Mouse (Mus musculus) forebrain, embryonic 14.5 days (tissue): Measurements from ENCODE around the gene Plcb3. TPM values are rescaled to one million over a fixed set of nuclear protein-coding genes. Genes with fewer than 3 reads are reported as not detected.
A peak's percentile ranks its signal among the peaks of the same experiment; 100 is the strongest.
"Not testable (repeated sequence)": the region's sequence is repeated elsewhere in the genome, so short reads cannot be mapped to it uniquely, and the experiment has no call there.

Source experiments
- ATAC-seq: fragments of 200-750 bp; cut with Nextera tagmentation; 2 replicates; pipeline ENCODE4 v1.8.0; 2017; ENCODE audit warnings: mild to moderate bottlenecking, moderate library complexity
- DNase-seq: peaks from one replicate; pipeline ENCODE4 v3.0.0-alpha.2; 2015; ENCODE audit warnings: low spot score
- H3K27ac ChIP-seq: fragments of 300-500 bp; sonication (generic); 2 replicates; pipeline ENCODE4 v1.5.1; 2014; ENCODE audit warnings: low read depth, mild to moderate bottlenecking, control low read depth, low read length, moderate library complexity
- H3K27me3 ChIP-seq: fragments of 300-500 bp; sonication (generic); replicated peaks from 2 replicates; pipeline ENCODE4 v1.6.1; 2014; ENCODE audit warnings: low read length, control low read depth, mixed read lengths; ENCODE audit not compliant: control insufficient read depth, insufficient read depth
- H3K36me3 ChIP-seq: fragments of 300-500 bp; sonication (generic); 2 replicates; pipeline ENCODE4 v1.6.1; 2014; ENCODE audit warnings: low read length, control low read depth; ENCODE audit not compliant: control insufficient read depth, insufficient read depth
- H3K4me1 ChIP-seq: fragments of 300-500 bp; sonication (generic); 2 replicates; pipeline ENCODE4 v1.6.1; 2014; ENCODE audit warnings: antibody characterized with exemption, low read length, control low read depth; ENCODE audit not compliant: control insufficient read depth, insufficient read depth
- H3K4me2 ChIP-seq: fragments of 300-500 bp; sonication (generic); 2 replicates; pipeline ENCODE4 v1.6.1; 2014; ENCODE audit warnings: mild to moderate bottlenecking, control low read depth, low read length
- H3K4me3 ChIP-seq: fragments of 300-500 bp; sonication (generic); 2 replicates; pipeline ENCODE4 v1.5.1; 2014; ENCODE audit warnings: low read depth, low read length, control low read depth
- H3K9ac ChIP-seq: fragments of 300-500 bp; sonication (generic); 2 replicates; pipeline ENCODE4 v1.6.1; 2014; ENCODE audit warnings: mild to moderate bottlenecking, low read length, control low read depth, moderate library complexity
- H3K9me3 ChIP-seq: fragments of 300-500 bp; sonication (generic); replicated peaks from 2 replicates; pipeline ENCODE4 v1.6.1; 2016; ENCODE audit warnings: low read length, control low read depth, mixed read lengths; ENCODE audit not compliant: control insufficient read depth
- WGBS: fragments of 180-500 bp; shearing (Covaris S2); extraction: QIAGEN DNeasy Blood & Tissue Kit; methylation state at CpG from one replicate; pipeline ENCODE4 v1.1.7; 2014; 5-methylcytosine and 5-hydroxymethylcytosine counted together
- polyA plus RNA-seq: library from polyadenylated mRNA; unstranded; fragments of >200 nt; fragmentation: Nextera tagmentation; extraction: Ambion mirVana; gene quantifications from 2 replicates; pipeline ENCODE4 v1.2.1, GENCODE M21; 2014

The Plcb3 gene
- polyA plus RNA-seq, 1 experiment from 2014 or later, result 6.7 TPM

DNA sequence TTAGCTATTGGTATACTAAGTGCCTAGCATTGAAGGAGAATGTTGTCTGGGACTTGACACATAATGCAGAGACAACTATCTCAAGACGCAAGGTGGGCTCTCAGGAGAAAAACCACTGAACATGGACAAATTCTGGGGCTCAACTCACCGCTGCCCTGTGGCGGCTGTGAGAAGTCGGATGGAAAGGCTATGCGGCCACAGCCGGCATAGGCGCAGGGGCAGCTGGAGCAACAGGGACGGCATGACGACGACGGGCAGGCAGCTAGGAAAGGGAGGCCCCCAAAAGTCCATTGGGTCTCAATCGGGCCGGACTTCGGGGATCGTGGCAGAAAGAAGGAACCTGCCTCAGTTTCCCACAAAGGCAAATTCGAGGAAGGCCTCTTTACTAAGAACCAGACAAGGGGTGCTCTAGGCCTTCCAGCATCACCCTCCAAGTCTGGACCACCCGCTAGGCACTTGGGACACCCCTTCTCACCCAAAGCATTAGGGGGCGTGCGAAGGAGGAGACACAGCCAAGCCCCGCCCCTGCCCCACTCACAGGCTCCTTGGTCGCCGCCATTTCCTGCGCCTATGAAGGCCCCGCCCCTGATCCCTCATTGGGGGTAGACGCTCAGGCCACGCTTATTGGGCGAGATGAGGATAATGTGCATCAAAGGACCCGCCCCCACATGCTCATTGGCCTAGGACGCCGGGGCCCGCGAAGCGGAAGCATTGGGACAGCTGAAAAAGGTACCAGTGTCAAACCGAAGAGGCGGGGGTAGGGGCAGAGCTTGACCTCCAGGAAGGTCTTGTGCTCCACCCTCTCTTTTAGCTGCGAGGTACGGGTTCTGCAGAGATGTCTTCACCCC, 16.0 kb upstream of the Plcb3 start, which contains the start of gene Dnajc4:
TSS of gene Dnajc4 (minus strand) at position 562 of the 848 bp plus-strand sequence.
- peak within 1 kb of the TSS; percentile 75 for H3K9ac ChIP-seq
- H3K27me3 ChIP-seq, result no peaks in the 10 kb centered on the region
- peaks cover 29% of the 10 kb centered on the region for H3K4me1 ChIP-seq
- WGBS, result 3% methylated on average over 37 of the region's 37 CpGs
- ATAC-seq (peak; percentile 96), DNase-seq (peak; percentile 99)
- H3K36me3 ChIP-seq, result no peaks in the 10 kb centered on the region
- peak within 1 kb of the TSS; percentile 66 for H3K4me2 ChIP-seq
- no peaks in the 10 kb centered on the region for H3K9me3 ChIP-seq
- peak within 1 kb of the TSS; percentile 16; the same call in 1 of the 2 replicates for H3K27ac ChIP-seq
- peak within 1 kb of the TSS; percentile 45 for H3K4me3 ChIP-seq

DNA sequence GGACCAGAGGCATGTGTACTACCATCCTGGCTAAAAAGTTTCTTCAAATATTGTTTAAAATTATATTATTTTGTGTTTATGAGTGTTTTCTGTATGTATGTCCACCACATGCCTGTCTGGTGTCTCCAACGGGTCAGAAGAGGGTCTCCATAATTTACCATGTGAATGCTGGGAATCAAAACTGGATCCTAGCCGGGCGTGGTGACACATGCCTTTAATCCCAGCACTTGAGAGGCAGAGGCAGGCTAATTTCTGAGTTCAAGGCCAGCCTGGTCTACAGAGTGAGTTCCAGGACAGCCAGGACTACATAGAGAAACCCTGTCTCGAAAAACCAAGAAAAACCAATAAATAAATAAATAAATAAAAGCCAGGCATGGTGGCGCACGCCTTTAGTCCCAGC, 14.9 kb upstream of the Plcb3 start:
- H3K27ac ChIP-seq, ATAC-seq, DNase-seq, H3K36me3 ChIP-seq, H3K27me3 ChIP-seq, H3K4me3 ChIP-seq, H3K9ac ChIP-seq, H3K9me3 ChIP-seq: not testable (repeated sequence)
- peaks cover 27% of the 10 kb centered on the region for H3K4me1 ChIP-seq
- H3K4me2 ChIP-seq, result peak overlapping the region; percentile 66; the same call in 1 of the 2 replicates
- WGBS, result 91% methylated on average over 6 of the region's 6 CpGs

DNA sequence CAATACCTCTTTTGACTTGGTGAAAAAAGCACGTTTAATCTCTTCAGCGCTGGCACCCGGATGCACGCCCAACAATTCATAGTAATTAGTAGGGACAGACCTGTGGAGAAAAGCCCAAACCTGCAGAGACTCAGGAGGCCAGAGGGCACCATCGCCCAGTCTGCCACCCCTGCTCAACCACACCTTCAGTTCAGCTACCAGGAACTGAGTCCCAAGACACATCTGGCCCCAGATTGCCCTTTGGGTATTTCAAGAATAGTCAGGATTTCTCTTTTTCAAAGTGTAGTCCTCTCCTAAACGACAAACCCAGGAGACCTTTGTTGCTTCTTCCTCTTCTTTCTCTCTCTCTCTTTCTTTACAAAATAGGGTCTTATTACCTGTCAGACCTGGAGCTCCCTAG, 14.4 kb upstream of the Plcb3 start:
- Histone ChIP-seq H3K4me2 (no peak overlapping the region), H3K27me3 (no peaks in the 10 kb centered on the region), H3K9ac (no peak overlapping the region), H3K4me3 (no peak overlapping the region), H3K36me3 (no peaks in the 10 kb centered on the region), H3K27ac (no peak overlapping the region), H3K4me1 (peaks cover 30% of the 10 kb centered on the region), H3K9me3 (no peaks in the 10 kb centered on the region)
- no peak for DNase-seq
- ATAC-seq, result no peak
- 85% methylated on average over 6 of the region's 6 CpGs for WGBS

DNA sequence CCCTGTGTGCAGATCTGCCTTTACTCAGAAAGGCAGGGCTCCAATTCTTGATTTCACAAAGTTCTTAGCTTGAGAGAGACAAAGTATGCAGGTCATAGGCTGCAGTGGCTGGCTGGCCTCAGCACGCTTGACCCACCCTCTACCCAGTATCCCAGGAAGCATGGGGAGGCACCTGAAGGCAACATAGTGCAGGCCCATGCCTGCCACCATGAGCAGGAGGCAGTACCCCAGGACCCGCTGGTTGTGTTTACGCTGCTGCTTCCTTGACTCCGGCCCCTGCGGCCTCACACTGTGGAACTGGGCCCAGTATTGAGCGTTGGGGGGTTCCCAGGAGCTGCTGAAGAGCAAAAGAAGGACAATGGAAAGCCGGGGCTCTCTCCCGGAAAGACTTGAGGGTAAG, 13.0 kb upstream of the Plcb3 start:
- no peaks in the 10 kb centered on the region for H3K9me3 ChIP-seq
- no peak for DNase-seq
- no peak for ATAC-seq
- H3K9ac ChIP-seq, result no peak overlapping the region
- H3K4me2 ChIP-seq, result no peak overlapping the region
- 88% methylated on average over 8 of the region's 8 CpGs for WGBS
- no peak overlapping the region for H3K4me3 ChIP-seq
- 0 out of 2 replicates have a peak, but pooled peaks cover 9% of the 10 kb centered on the region for H3K36me3 ChIP-seq
- H3K27me3 ChIP-seq, result no peaks in the 10 kb centered on the region
- peaks cover 24% of the 10 kb centered on the region for H3K4me1 ChIP-seq
- H3K27ac ChIP-seq, result no peak overlapping the region

DNA sequence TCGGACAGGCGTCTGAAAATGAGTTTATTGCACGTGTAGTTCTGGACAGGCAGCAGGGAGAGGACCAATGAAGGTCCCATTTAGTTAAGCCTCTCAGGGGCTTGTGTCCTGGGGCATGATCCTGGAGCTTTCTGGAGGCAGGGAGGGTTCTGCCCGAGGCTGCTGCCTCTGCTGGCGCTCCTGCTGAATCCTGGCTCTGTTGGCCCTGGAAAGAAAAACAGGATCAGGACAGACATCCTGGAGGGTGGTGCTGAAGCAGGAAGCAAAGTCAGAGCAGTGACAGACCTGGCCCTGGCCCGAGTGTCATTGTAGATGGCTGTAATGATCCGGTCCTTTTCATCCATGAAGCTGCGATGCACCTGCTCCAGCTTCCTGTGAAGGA, 11.6 kb upstream of the Plcb3 start:
- H3K9ac ChIP-seq, result peak overlapping the region; percentile 89
- no peaks in the 10 kb centered on the region for H3K9me3 ChIP-seq
- 0 out of 2 replicates have a peak overlapping the region, but pooled peaks have one; percentile 75 for H3K27ac ChIP-seq
- 0 out of 2 replicates have a peak, but pooled peaks cover 14% of the 10 kb centered on the region for H3K36me3 ChIP-seq
- peak overlapping the region; percentile 78 for H3K4me3 ChIP-seq
- 6% methylated on average over 8 of the region's 8 CpGs for WGBS
- DNase-seq, result no peak
- peaks cover 20% of the 10 kb centered on the region for H3K4me1 ChIP-seq
- no peak for ATAC-seq
- peak overlapping the region; percentile 86 for H3K4me2 ChIP-seq
- no peaks in the 10 kb centered on the region for H3K27me3 ChIP-seq

DNA sequence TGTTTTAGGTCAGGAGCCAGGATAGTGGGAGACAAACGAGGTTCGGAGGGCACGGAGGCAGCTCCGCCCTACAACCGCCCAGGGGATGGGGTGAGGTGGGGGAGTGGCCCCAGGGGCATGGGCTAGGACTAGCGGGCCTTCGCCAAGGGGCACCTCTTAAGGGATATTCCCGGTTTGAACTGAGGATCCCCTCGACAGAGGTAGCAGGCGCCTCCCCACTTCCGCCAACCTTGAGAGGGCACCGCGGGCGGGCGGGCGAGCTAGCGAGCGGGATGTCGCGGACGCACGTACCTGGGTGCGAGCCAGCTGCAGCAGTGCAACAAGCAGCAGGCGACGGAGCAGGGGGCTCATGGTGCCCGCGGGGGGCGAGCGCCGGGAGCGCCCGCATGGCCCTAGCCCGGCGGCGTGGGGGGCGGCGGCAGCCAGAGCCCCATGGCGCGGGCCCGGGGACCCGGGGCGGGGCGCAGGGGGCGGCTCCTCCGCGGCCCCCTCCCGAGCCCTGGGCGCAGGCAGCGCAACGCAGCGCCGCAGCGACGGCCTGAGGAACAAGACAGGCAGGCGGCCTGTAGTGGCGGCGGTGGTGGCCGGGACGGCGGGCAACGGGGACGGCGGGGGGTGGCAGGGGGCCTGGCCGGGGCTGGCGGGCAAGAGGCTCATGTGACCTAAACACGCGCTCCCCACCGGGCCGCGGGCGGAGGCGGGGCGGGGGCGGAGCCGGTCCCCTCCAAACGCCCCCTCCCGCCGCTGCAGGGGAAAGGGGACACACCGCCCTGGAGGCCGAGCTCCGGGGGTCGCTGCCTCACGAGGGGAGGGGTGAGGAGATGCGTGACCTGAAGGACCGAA, 11.0 kb upstream of the Plcb3 start, which contains the start of gene Vegfb:
TSS of gene Vegfb (minus strand) at position 591 of the 843 bp plus-strand sequence.
- Histone ChIP-seq H3K4me2 (peak within 1 kb of the TSS; percentile 86), H3K27ac (peak within 1 kb of the TSS; percentile 75), H3K36me3 (peaks cover 17% of the 10 kb centered on the region), H3K27me3 (no peaks in the 10 kb centered on the region), H3K4me1 (peaks cover 19% of the 10 kb centered on the region), H3K9ac (peak within 1 kb of the TSS; percentile 89), H3K4me3 (peak within 1 kb of the TSS; percentile 78), H3K9me3 (no peaks in the 10 kb centered on the region)
- WGBS, result 2% methylated on average over 65 of the region's 85 CpGs
- ATAC-seq (peak; percentile 68), DNase-seq (peak; percentile 71)

DNA sequence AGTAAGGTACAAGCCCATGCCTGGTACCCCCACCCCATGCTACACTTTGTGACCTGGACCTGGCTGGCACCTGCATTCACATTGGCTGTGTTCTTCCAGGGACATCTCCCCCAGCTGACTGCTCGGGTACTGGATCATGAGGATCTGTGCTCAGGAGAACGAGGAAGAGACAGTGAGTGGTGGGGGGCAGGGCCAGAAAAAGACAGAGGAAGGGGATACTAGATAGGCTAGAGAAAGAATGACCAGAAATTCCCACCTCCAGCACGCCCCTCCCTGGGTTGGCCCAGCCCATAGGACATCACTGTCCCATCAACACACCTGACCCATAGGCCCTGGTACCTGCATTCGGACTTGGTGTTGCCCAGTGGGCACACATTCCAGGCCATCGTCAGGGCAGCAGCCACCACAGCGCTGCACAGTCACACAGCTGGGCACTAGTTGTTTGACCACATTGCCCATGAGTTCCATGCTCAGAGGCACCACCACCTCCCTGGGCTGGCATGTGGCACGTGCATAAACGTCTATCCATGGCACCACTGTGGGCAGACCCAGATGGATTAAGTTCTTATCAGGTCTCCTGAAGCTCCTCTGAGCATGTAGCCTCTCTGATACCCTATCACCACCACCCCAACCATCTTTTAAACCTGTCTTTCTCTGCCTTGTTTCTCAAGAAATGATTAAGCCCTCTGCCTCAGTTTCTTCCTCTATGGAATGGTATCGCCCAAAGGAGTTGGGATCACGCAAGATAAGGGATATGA, 9.9 kb upstream of the Plcb3 start:
- Histone ChIP-seq H3K4me3 (peak overlapping the region; percentile 78), H3K4me2 (peak overlapping the region; percentile 86), H3K9ac (peak overlapping the region; percentile 89; the same call in 1 of the 2 replicates), H3K4me1 (peaks cover 16% of the 10 kb centered on the region), H3K27me3 (no peaks in the 10 kb centered on the region), H3K9me3 (no peaks in the 10 kb centered on the region), H3K27ac (no peak overlapping the region), H3K36me3 (peaks cover 20% of the 10 kb centered on the region)
- WGBS, result 83% methylated on average over 10 of the region's 10 CpGs
- ATAC-seq (no peak), DNase-seq (no peak)

DNA sequence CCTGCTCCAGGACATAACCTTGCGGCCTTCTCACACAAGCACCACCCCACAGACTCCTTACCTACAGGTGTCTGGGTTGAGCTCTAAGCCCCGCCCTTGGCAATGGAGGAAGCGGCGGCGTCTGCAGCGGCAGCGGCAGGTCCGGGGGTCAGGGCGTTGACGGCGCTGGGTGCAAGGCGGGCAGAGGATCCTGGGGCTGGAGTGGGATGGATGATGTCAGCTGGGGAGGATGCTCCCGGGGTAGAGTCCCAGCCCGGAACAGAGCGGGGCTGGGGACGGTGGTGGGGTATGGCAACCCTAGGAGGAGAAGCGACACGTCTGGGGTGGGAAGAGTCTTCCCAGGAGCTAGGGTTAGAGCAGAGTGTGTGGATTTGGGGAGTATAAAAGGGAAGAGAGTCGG, 9.0 kb upstream of the Plcb3 start:
- no peak for ATAC-seq
- no peak for DNase-seq
- H3K4me1 ChIP-seq, result peaks cover 20% of the 10 kb centered on the region
- H3K9ac ChIP-seq, result no peak overlapping the region
- no peak overlapping the region for H3K4me2 ChIP-seq
- peaks cover 20% of the 10 kb centered on the region for H3K36me3 ChIP-seq
- no peak overlapping the region for H3K27ac ChIP-seq
- H3K4me3 ChIP-seq, result no peak overlapping the region
- 82% methylated on average over 19 of the region's 19 CpGs for WGBS
- H3K9me3 ChIP-seq, result no peaks in the 10 kb centered on the region
- H3K27me3 ChIP-seq, result no peaks in the 10 kb centered on the region
